Mouse (Mus musculus): ENCODE results near the gene Gsto2. TPM values are rescaled to one million over a fixed set of nuclear protein-coding genes. Genes with fewer than 3 reads are reported as not detected.

Gsto2 gene
- polyA plus RNA-seq, 1 experiment from 2014 or later = 0.74 TPM

GRCm38 (mm10) chr19:47918455-47919101 is 53.2 kb downstream of the Gsto2 start:
- H3K27me3 ChIP-seq (replicated peaks; ENCODE audit: low read depth, poor library complexity, severe bottlenecking) = no peaks in the 10 kb centered on the region
- peak overlapping the region; percentile 97 for H3K27ac ChIP-seq (replicated peaks)
- H3K4me1 ChIP-seq = peaks cover 29% of the 10 kb centered on the region
- 0 out of 2 replicates have a peak, but pooled peaks cover 7% of the 10 kb centered on the region for H3K36me3 ChIP-seq (replicated peaks)
- WGBS = under 1% methylated on average over 29 of the region's 29 CpGs
- no peaks in the 10 kb centered on the region for H3K9me3 ChIP-seq
- no peak for DNase-seq (ENCODE audit: low spot score)
- H3K4me3 ChIP-seq = peak overlapping the region; percentile 85

- peak; percentile 85 for DNase-seq (ENCODE audit: low spot score)
- H3K27me3 ChIP-seq (replicated peaks; ENCODE audit: low read depth, poor library complexity, severe bottlenecking) = no peaks in the 10 kb centered on the region
- H3K36me3 ChIP-seq (replicated peaks) = 0 out of 2 replicates have a peak, but pooled peaks cover under 1% of the 10 kb centered on the region
- H3K27ac ChIP-seq (replicated peaks) = peak within 1 kb of the TSS; percentile 97
- H3K4me1 ChIP-seq = peaks cover 29% of the 10 kb centered on the region
- H3K4me3 ChIP-seq = peak within 1 kb of the TSS; percentile 85
- no peaks in the 10 kb centered on the region for H3K9me3 ChIP-seq
- WGBS = under 1% methylated on average over 48 of the region's 48 CpGs
Measured at GRCm38 (mm10) chr19:47919126-47919965, 54.0 kb downstream of the Gsto2 start, which contains the start of the genes Cfap43 and Itprip. Cfap43 (minus strand) TSS chr19:47919287. Itprip (minus strand) TSS chr19:47919299.

- no peak for DNase-seq (ENCODE audit: low spot score)
- Histone ChIP-seq H3K27me3 (replicated peaks; ENCODE audit: low read depth, poor library complexity, severe bottlenecking) (no peaks in the 10 kb centered on the region), H3K4me3 (peak overlapping the region; percentile 85), H3K9me3 (no peaks in the 10 kb centered on the region), H3K4me1 (peaks cover 29% of the 10 kb centered on the region), H3K36me3 (replicated peaks) (no peaks in the 10 kb centered on the region), H3K27ac (replicated peaks) (peak overlapping the region; percentile 97)
- 10% methylated on average over 8 of the region's 8 CpGs for WGBS
Measured at GRCm38 (mm10) chr19:47919966-47920375, 54.6 kb downstream of the Gsto2 start.

DNA sequence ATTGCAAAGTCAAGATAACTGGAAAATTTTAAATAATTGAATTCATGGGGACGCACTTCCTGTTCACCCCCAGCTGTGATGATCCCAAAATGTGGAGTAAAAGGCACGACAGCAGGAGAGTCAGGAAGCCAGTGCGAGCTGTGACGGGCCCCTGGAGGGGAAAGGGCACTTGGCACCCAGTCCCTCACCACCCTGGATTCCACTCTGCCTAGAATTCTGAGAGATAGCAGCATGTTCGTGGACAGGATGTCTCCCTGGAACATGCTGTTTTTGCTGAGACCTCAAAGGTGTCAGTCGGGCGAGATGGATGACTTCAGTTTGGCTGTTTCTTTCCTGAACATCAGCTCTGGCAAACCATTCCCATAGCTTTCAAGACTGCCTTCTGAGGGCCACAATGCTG is 60.5 kb downstream of the Gsto2 start:
- no peaks in the 10 kb centered on the region for H3K36me3 ChIP-seq (replicated peaks)
- no peak overlapping the region for H3K27ac ChIP-seq (replicated peaks)
- H3K27me3 ChIP-seq (replicated peaks; ENCODE audit: low read depth, poor library complexity, severe bottlenecking) = no peaks in the 10 kb centered on the region
- no peak for DNase-seq (ENCODE audit: low spot score)
- WGBS = 78% methylated on average over 7 of the region's 7 CpGs
- H3K4me1 ChIP-seq = 0 out of 2 replicates have a peak, but pooled peaks cover 2% of the 10 kb centered on the region
- peaks cover 2% of the 10 kb centered on the region; the same call in 1 of the 2 replicates for H3K9me3 ChIP-seq
- H3K4me3 ChIP-seq = no peak overlapping the region

DNA sequence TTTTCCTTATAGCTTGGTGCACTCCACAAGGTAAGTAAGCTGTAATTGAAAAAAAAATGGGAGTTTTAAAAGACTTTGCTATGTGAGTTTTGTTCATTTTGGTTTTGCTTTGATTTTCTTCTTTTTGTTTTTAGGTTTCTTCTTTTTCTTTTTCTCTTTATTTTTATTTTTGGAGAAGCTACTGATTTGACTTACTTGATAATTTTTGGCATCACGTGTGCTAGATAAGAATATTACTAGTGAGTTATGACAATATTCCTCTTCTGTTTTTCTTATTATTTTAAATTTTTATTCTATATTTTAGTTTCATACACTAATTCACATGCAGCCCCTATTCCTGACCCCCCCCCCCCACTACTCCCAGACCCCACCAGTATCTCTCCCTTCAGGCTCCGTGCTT is 61.7 kb downstream of the Gsto2 start:
- DNase-seq (ENCODE audit: low spot score) = no peak
- Histone ChIP-seq H3K4me3 (no peak overlapping the region), H3K36me3 (replicated peaks) (no peaks in the 10 kb centered on the region), H3K27ac (replicated peaks) (no peak overlapping the region), H3K27me3 (replicated peaks; ENCODE audit: low read depth, poor library complexity, severe bottlenecking) (no peaks in the 10 kb centered on the region), H3K9me3 (peaks cover 2% of the 10 kb centered on the region; the same call in 1 of the 2 replicates), H3K4me1 (0 out of 2 replicates have a peak, but pooled peaks cover 2% of the 10 kb centered on the region)
- 90% methylated on average over 2 of the region's 2 CpGs for WGBS

DNA sequence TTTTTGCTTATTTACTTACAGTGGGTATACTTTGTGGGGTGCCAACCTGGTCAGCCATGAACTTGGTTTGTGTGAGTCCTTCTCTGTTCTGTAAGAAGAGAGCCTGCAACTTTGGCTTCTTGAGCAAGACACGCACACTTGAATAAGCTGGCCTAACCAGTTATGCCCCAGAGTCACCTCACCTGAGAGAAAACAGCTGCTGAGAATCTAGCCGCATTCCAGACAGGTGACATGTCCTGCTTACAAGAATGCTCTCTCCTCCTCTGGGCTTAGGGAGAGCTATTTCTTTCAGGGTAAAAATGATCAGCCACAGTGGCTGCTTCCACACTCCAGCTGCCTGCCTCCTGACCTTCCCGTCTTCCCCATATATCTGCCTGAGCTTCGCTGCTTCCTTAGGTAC is 63.7 kb downstream of the Gsto2 start:
- no peaks in the 10 kb centered on the region for H3K36me3 ChIP-seq (replicated peaks)
- WGBS = 77% methylated on average over 4 of the region's 4 CpGs
- H3K27ac ChIP-seq (replicated peaks) = no peak overlapping the region
- DNase-seq (ENCODE audit: low spot score) = peak; percentile 25
- H3K4me3 ChIP-seq = no peak overlapping the region
- peaks cover 2% of the 10 kb centered on the region; the same call in 1 of the 2 replicates for H3K9me3 ChIP-seq
- H3K27me3 ChIP-seq (replicated peaks; ENCODE audit: low read depth, poor library complexity, severe bottlenecking) = no peaks in the 10 kb centered on the region
- H3K4me1 ChIP-seq = 0 out of 2 replicates have a peak, but pooled peaks cover 2% of the 10 kb centered on the region

DNA sequence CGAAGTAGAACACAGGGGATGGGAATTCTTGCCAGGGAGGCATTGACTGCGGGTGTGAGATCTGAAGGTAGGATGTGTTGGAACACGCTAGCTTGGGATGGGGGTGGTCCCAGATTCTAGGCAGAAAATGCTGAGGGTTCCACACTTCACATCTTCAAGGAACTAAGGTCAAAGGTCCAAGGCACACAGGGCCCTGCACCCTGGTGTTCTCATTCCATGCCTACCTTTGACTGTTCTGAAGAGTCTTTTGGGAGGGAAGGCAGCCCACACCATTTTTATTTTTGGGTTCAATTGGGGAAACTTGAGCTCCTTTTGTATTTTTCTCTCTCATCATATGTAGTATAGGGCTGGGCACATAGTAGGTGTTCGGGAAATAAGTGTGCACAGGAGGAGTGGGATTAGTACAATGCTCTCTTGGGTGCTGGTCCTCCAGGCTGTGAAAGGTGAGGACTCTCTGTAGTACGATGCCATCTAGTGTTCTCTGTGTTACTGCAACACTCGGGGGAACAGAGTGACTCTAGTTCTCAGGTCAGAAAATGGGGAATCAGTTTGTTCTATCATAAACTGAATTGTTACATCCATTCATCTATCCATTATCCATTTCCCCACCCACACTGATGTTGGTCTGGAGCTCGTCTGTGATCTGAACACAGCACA is 66.8 kb downstream of the Gsto2 start:
- Histone ChIP-seq H3K36me3 (replicated peaks) (no peaks in the 10 kb centered on the region), H3K27ac (replicated peaks) (no peak overlapping the region), H3K27me3 (replicated peaks; ENCODE audit: low read depth, poor library complexity, severe bottlenecking) (no peaks in the 10 kb centered on the region; the same call in 1 of the 2 replicates), H3K9me3 (no peaks in the 10 kb centered on the region), H3K4me1 (peaks cover 4% of the 10 kb centered on the region), H3K4me3 (no peak overlapping the region)
- DNase-seq (ENCODE audit: low spot score) = peak; percentile 34
- WGBS = 46% methylated on average over 7 of the region's 7 CpGs

DNA sequence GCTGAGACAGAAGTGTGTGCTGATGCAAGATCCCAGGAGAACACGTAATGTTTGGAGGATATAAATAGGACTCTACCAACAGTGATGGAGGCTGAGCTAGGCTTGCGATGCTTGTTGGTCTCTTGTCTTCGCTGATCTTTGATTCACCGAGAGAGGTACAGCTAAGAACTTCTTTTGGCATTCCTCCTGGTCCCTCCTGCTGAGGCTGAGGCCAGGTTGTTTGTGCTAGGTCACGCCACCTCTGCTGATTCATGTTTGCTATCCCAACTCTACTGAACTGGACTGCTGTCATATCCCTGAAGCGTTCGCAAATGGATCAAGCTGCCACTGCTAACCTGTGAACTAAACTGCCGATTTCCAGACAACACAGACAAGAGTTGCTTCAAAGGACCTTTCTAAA is 68.8 kb downstream of the Gsto2 start:
- Histone ChIP-seq H3K27me3 (replicated peaks; ENCODE audit: low read depth, poor library complexity, severe bottlenecking) (peaks cover 13% of the 10 kb centered on the region), H3K4me1 (peaks cover 15% of the 10 kb centered on the region), H3K9me3 (no peaks in the 10 kb centered on the region), H3K36me3 (replicated peaks) (no peaks in the 10 kb centered on the region), H3K4me3 (no peak overlapping the region), H3K27ac (replicated peaks) (no peak overlapping the region)
- no peak for DNase-seq (ENCODE audit: low spot score)
- 91% methylated on average over 8 of the region's 8 CpGs for WGBS

- Histone ChIP-seq H3K9me3 (no peaks in the 10 kb centered on the region), H3K4me3 (no peak overlapping the region), H3K4me1 (peaks cover 13% of the 10 kb centered on the region), H3K27me3 (replicated peaks; ENCODE audit: low read depth, poor library complexity, severe bottlenecking) (peaks cover 16% of the 10 kb centered on the region), H3K27ac (replicated peaks) (no peak overlapping the region), H3K36me3 (replicated peaks) (no peaks in the 10 kb centered on the region)
- DNase-seq (ENCODE audit: low spot score) = no peak
- 74% methylated on average over 16 of the region's 16 CpGs for WGBS
Measured at GRCm38 (mm10) chr19:47934636-47935238, 69.4 kb downstream of the Gsto2 start.

DNA sequence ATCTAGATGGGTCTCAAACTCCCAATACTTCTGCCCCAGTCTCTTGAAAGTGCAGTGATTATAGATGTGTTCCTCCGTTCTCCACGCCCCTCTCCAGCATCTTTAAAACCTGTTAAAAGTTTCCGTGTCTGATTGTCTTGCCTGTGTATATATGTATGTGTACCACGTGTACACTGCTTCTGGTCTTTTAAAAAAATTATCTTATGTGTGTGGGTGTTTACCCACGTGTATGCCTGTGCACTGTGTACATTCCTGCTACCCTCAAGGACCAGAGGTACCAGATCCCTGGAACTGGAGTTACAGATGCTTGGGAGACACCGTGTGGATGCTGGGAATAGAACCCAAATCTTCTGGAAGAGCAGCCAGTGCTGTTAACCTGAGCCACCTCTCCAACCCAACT is 70.2 kb downstream of the Gsto2 start:
- Histone ChIP-seq H3K27me3 (replicated peaks; ENCODE audit: low read depth, poor library complexity, severe bottlenecking) (peaks cover 24% of the 10 kb centered on the region), H3K4me3 (no peak overlapping the region), H3K36me3 (replicated peaks) (no peaks in the 10 kb centered on the region), H3K4me1 (peaks cover 13% of the 10 kb centered on the region), H3K9me3 (no peaks in the 10 kb centered on the region), H3K27ac (replicated peaks) (no peak overlapping the region)
- no peak for DNase-seq (ENCODE audit: low spot score)
- 85% methylated on average over 6 of the region's 6 CpGs for WGBS
